Mouse (Mus musculus) liver, adult 2 months (tissue): ENCODE results near the gene Mmachc.

ENCODE experiments used
- CTCF ChIP-seq: fragments of 200-500 bp; IDR thresholded peaks from 2 replicates; pipeline ENCODE4 v1.5.1; 2011; ENCODE audit warnings: low read depth, low read length, control low read depth
- POLR2A ChIP-seq: fragments of 200-500 bp; IDR thresholded peaks from 2 replicates; pipeline ENCODE4 v1.6.1; 2011; ENCODE audit warnings: low read length, control low read depth; ENCODE audit not compliant: insufficient read depth; ENCODE audit errors: extremely low read depth

- TF ChIP-seq CTCF, result no peak
- TF ChIP-seq POLR2A, result no peak
These were observed 32.2 kb downstream of the Mmachc start for GRCm38 (mm10) chr4:116676027-116676426.
